Mouse (Mus musculus) layer of hippocampus, adult 11-12 months (tissue): ENCODE measurements around the gene Slc38a11.
A peak's percentile ranks its signal among the peaks of the same experiment; 100 is the strongest.

Experiments
- DNase-seq: peaks from one replicate; pipeline ENCODE4 v3.0.0; 2022; ENCODE audit warnings: low spot score

The Slc38a11 gene

GRCm38 (mm10) chr2:65321998-65322754, 41.7 kb downstream of the Slc38a11 start:
- no peak for DNase-seq

GRCm38 (mm10) chr2:65320975-65321374, 42.9 kb downstream of the Slc38a11 start:
- no peak for DNase-seq

- DNase-seq = no peak
Observed at GRCm38 (mm10) chr2:65316721-65317120, 47.1 kb downstream of the Slc38a11 start.

DNA sequence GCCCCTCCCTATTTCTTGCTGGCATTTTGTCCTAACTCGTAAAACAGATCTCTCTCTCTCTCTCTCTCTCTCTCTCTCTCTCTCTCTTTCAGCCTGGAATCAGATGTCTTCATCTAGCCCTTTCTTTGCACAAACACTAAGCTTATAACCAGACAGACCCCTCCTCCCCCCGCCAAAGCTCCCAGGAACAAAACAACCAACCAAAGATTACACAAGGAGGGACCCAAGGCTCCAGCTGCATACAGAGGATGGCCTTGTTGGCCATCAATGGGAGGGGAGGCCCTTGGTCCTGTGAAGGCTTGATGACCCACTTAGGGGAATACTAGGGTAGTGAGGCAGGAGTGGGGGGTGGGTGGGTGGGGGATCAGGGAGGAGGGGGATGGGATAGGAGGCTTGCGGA, 52.6 kb downstream of the Slc38a11 start:
- DNase-seq = no peak

DNA sequence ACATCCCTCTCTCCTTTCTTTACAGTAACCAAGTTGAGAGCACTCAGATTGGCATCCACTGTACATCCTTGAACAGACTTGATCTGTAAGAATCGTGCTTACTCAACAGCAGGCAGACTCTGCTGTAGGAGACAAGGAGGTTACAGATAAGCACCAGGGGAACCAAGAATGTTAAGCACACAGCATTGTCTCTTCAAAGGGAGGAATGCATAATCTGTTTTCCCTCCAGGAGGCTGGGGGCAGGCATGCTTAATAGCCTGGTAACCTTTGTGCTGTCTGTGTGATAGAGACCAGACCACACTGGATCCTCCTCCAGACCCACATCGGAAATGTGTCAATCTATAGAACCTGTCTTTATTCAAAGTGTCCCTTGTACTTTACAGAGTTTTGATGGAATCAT, 67.3 kb downstream of the Slc38a11 start:
- no peak for DNase-seq

- DNase-seq = no peak
Observed at GRCm38 (mm10) chr2:65294092-65294491, 69.7 kb downstream of the Slc38a11 start.

DNA sequence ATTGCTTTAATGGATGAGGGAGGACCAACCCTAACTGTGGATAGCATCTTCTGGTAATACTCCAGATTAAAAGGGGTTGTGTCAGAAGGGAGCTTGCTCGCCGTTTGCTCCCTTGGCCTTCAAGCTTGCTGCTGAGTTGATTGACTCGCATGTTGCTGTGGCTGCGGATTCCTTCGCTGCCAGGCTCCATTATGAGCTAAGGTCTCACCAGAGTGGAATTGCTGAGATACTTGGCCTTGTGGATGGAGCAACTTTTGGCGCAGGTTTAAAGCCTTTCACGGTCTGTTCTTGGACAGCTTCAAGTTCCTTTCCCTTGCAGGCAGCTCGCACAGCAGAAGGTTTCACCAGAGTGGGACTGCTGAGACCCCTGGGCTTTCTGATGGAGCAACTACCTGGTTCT, 70.4 kb downstream of the Slc38a11 start:
- DNase-seq = no peak

DNA sequence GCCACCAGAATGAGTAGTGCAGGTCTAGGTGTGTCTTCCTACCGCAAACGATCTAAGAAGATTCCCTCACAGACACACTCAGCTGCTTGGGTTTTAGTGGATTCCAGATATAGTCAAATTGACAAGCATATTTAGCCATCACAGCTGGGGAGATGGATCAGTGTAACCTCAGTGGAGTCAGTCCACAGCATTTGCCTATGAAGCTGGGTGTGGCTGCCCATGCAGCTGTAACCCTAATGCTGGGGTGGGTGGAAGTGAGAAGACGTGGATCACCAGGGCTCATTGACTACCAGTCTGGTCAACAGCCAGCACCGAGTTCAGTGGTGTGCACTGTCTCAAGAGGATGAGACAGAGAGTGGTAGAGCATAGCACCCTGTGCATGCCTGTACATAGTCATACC, 74.1 kb downstream of the Slc38a11 start:
- DNase-seq = no peak

DNA sequence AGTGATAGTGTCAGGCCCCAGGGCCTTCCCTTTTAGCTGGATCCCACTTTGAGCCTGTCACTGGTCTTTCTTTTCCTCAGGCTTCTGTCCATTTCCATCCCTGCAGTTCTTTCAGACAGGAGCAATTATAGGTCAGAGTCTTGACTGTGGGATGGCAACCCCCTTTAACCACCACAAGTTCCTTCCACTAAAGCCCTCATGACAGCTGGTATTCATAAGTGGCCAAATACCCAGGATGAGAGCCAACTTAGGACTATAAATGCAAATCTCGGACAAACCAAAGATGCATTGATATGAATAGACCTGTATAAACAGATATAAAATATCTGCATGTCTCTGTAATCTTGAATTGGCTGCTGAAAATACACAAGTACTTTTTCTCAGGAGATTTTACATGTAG, 75.1 kb downstream of the Slc38a11 start:
- no peak for DNase-seq

- DNase-seq = peak; percentile 43
Observed at GRCm38 (mm10) chr2:65285380-65285779, 78.5 kb downstream of the Slc38a11 start.

- DNase-seq = no peak
Observed at GRCm38 (mm10) chr2:65282979-65283378, 80.9 kb downstream of the Slc38a11 start.

- no peak for DNase-seq
Observed at GRCm38 (mm10) chr2:65279029-65279690, 84.7 kb downstream of the Slc38a11 start.

- no peak for DNase-seq
Observed at GRCm38 (mm10) chr2:65275443-65276061, 88.3 kb downstream of the Slc38a11 start.

GRCm38 (mm10) chr2:65273910-65274309, 89.9 kb downstream of the Slc38a11 start:
- no peak for DNase-seq

- no peak for DNase-seq
Observed at GRCm38 (mm10) chr2:65268731-65269130, 95.1 kb downstream of the Slc38a11 start.

DNA sequence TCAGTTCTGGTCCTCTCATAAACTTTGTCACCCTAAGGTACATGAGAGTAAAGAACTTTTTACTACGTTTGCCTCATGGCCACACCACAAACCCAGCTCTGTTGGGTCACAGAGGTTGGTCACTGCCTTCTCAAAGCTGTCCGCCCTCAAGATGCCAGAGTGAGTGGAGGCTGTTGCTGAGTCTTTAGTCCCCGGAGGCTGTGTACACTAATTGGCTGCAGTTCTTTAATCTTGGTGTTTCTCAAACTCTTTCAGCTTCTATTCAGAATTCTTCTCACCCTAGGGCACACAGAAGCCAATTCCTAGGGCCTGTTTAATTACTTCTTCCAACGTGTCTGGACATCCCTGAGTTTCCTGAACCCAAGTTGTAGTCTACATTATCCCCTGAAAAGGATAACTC, 96.0 kb downstream of the Slc38a11 start:
- no peak for DNase-seq

GRCm38 (mm10) chr2:65266576-65267299, 97.1 kb downstream of the Slc38a11 start:
- no peak for DNase-seq
